In the genomic region with DNA sequence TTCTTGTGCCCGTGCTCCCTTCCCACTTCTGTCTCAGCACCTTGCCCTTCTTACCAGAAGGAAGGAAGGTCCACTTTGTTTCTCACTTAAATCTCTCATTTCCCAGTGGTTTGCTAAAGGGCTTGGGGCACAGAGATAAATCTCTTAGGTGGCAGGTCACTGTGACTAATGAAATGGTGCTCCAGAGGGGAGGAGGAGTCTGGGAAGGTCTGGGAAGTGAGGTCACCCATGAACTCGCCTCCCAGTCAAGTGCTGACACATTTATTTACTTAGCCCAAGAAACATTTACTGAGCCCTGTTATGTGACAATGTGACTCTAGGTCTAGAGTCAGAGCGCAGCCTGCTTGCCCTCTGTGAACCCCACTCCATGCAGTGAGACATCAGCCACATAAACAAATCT, we compare ENCODE assay signal across 11 mouse cellular contexts. TPM values are rescaled to one million over a fixed set of nuclear protein-coding genes. Genes with fewer than 3 reads are reported as not detected.
DNase-seq lines count a peak whose midpoint lies in the region.
"Had no signal": no experiment of that assay in that cellular context is flagged by ENCODE, and none has a peak within 500 bp of the region (broad histone marks: within the 10 kb centered on the region; RNA-seq: fewer than 3 reads in every experiment).

No protein-coding gene starts in this region.

- intact Hi-C loops in heart, postnatal 36 days (cut with DNase I) = no loop called here

- DNase-seq in adrenal gland, adult 8-10 months = peak; percentile 51
- no peak for DNase-seq in adrenal gland, postnatal 25 days
- peak; percentile 63 for DNase-seq in adrenal gland, postnatal 14 days
- DNase-seq in kidney, adult 9 months = peak; percentile 38
- DNase-seq in lung, postnatal 10 days = peak; percentile 45
- DNase-seq in heart, postnatal 36 days = no peak
- DNase-seq in spleen, adult 18-20 months = no peak
- no peak for DNase-seq in heart, adult 9 months (ENCODE audit: low spot score in 2 of 2)
- DNase-seq: gastrocnemius, postnatal 14 days; heart, postnatal 14 days had no signal

RNA-seq across cellular contexts. Expression of a gene that starts 2.6 kb away (rescaled TPM):
- under 1 TPM in 3 of 4 experiments, not detected in 1; 0.17 to 0.34 (median 0.24) TPM for total RNA-seq in adrenal gland, adult 8-10 months (2022)
- not detected in 2 replicates for total RNA-seq in adrenal gland, postnatal 25 days (2021)
- total RNA-seq in adrenal gland, postnatal 14 days (2021) = 0.23 TPM in 1 of 2 replicates, not detected in the other
- under 1 TPM; 0.08 to 0.25 TPM for total RNA-seq in heart, postnatal 36 days (2021)
- total RNA-seq: common myeloid progenitor, adult 5-6 weeks had no signal

Comparison
In these comparisons a context has a peak if more than half of its experiments do, and no peak if none do; other contexts are left out.
1. DNase-seq: peak in adrenal gland, adult 8-10 months (single experiment), adrenal gland, postnatal 14 days (single experiment), kidney, adult 9 months (single experiment) and lung, postnatal 10 days (single experiment); none in adrenal gland, postnatal 25 days (single experiment), heart, postnatal 36 days (0 of 2), spleen, adult 18-20 months (0 of 2) and heart, adult 9 months (0 of 2).